18 mouse cellular contexts compared by ENCODE assay signal in genomic region chr5:21299076-21299755, GRCm38 (mm10).
DNase-seq lines count a peak whose midpoint lies in the region; ATAC-seq lines count a peak whose summit lies in the region.
"Had no signal": no experiment of that assay in that cellular context is flagged by ENCODE, and none has a peak within 500 bp of the region (broad histone marks: within the 10 kb centered on the region; RNA-seq: fewer than 3 reads in every experiment).

No protein-coding gene starts in this region.

- no peak overlapping the region for H3K4me3 ChIP-seq in forebrain, embryonic 16.5 days (replicated peaks; ENCODE audit: low read length)
- no peak overlapping the region for H3K4me3 ChIP-seq in forebrain, embryonic 10.5 days
- no peak overlapping the region for H3K4me3 ChIP-seq in hindbrain, embryonic 15.5 days
- no peak overlapping the region for H3K4me3 ChIP-seq in hindbrain, embryonic 11.5 days (ENCODE audit: low read depth, low read length)
- H3K4me3 ChIP-seq in embryonic facial prominence, embryonic 14.5 days (ENCODE audit: low read depth, low read length): no peak overlapping the region
- no peak overlapping the region for H3K4me3 ChIP-seq in neural tube, embryonic 15.5 days (replicated peaks)
- H3K4me3 ChIP-seq: kidney, embryonic 15.5 days; limb, embryonic 15.5 days; lung, embryonic 15.5 days had no signal

- WGBS in forebrain, embryonic 16.5 days: 63% methylated on average over 21 of the region's 21 CpGs
- 88% methylated on average over 21 of the region's 21 CpGs for WGBS in forebrain, embryonic 10.5 days
- 74% methylated on average over 21 of the region's 21 CpGs for WGBS in hindbrain, embryonic 15.5 days
- WGBS in hindbrain, embryonic 11.5 days: 83% methylated on average over 21 of the region's 21 CpGs
- 60% methylated on average over 21 of the region's 21 CpGs for WGBS in embryonic facial prominence, embryonic 14.5 days
- WGBS in neural tube, embryonic 15.5 days: 64% methylated on average over 21 of the region's 21 CpGs

- H3K36me3 ChIP-seq in forebrain, embryonic 16.5 days (ENCODE audit: control insufficient read depth, insufficient read depth): no peaks in the 10 kb centered on the region
- no peaks in the 10 kb centered on the region for H3K36me3 ChIP-seq in forebrain, embryonic 10.5 days (replicated peaks)
- H3K36me3 ChIP-seq in hindbrain, embryonic 15.5 days: no peaks in the 10 kb centered on the region
- no peaks in the 10 kb centered on the region for H3K36me3 ChIP-seq in hindbrain, embryonic 11.5 days (ENCODE audit: control insufficient read depth, insufficient read depth, low read length)
- H3K36me3 ChIP-seq in embryonic facial prominence, embryonic 14.5 days (ENCODE audit: control insufficient read depth, insufficient read depth, low read length): no peaks in the 10 kb centered on the region
- H3K36me3 ChIP-seq in neural tube, embryonic 15.5 days: no peaks in the 10 kb centered on the region
- H3K36me3 ChIP-seq: kidney, embryonic 15.5 days; limb, embryonic 15.5 days; lung, embryonic 15.5 days had no signal

- no peaks in the 10 kb centered on the region for H3K4me1 ChIP-seq in forebrain, embryonic 16.5 days (replicated peaks; ENCODE audit: control insufficient read depth, insufficient read depth, low read length)
- no peaks in the 10 kb centered on the region for H3K4me1 ChIP-seq in forebrain, embryonic 10.5 days
- H3K4me1 ChIP-seq in hindbrain, embryonic 15.5 days (replicated peaks): peaks cover 3% of the 10 kb centered on the region; the same call in 1 of the 2 replicates
- no peaks in the 10 kb centered on the region for H3K4me1 ChIP-seq in hindbrain, embryonic 11.5 days (replicated peaks; ENCODE audit: control insufficient read depth, insufficient read depth, low read length)
- H3K4me1 ChIP-seq in embryonic facial prominence, embryonic 14.5 days (ENCODE audit: control insufficient read depth, insufficient read depth, low read length): no peaks in the 10 kb centered on the region
- no peaks in the 10 kb centered on the region for H3K4me1 ChIP-seq in neural tube, embryonic 15.5 days
- H3K4me1 ChIP-seq: kidney, embryonic 15.5 days; limb, embryonic 15.5 days; lung, embryonic 15.5 days had no signal

- no peak overlapping the region for H3K9ac ChIP-seq in forebrain, embryonic 16.5 days (replicated peaks; ENCODE audit: low read depth, low read length)
- no peak overlapping the region for H3K9ac ChIP-seq in hindbrain, embryonic 15.5 days
- no peak overlapping the region for H3K9ac ChIP-seq in hindbrain, embryonic 11.5 days (ENCODE audit: low read depth, low read length)
- no peak overlapping the region for H3K9ac ChIP-seq in embryonic facial prominence, embryonic 14.5 days (ENCODE audit: low read depth, low read length)
- no peak overlapping the region for H3K9ac ChIP-seq in neural tube, embryonic 15.5 days (replicated peaks)
- H3K9ac ChIP-seq: kidney, embryonic 15.5 days; limb, embryonic 15.5 days; lung, embryonic 15.5 days had no signal

- DNase-seq in forebrain, embryonic 10.5 days (ENCODE audit: extremely low spot score, low spot score): no peak
- no peak for DNase-seq in hindbrain, embryonic 11.5 days (ENCODE audit: low spot score)
- peak; percentile 57 for DNase-seq in embryonic facial prominence, embryonic 14.5 days (ENCODE audit: low spot score)
- DNase-seq in urinary bladder, adult 18-20 months (ENCODE audit: low spot score in 2 of 2): no peak
- no peak for DNase-seq in right cerebral cortex, postnatal 25 days
- DNase-seq: B cell, adult 2 months; cerebellum, adult 9-10 months; heart, postnatal 14 days; layer of hippocampus, adult 9-11 months; right cerebral cortex, postnatal 4 days had no signal

- H3K4me2 ChIP-seq in forebrain, embryonic 16.5 days (ENCODE audit: low read length): no peak overlapping the region
- H3K4me2 ChIP-seq in hindbrain, embryonic 15.5 days: peak overlapping the region; percentile 26; the same call in 1 of the 2 replicates
- no peak overlapping the region for H3K4me2 ChIP-seq in hindbrain, embryonic 11.5 days (replicated peaks; ENCODE audit: low read depth, low read length)
- H3K4me2 ChIP-seq in embryonic facial prominence, embryonic 14.5 days (ENCODE audit: low read depth, low read length): no peak overlapping the region
- no peak overlapping the region for H3K4me2 ChIP-seq in neural tube, embryonic 15.5 days
- H3K4me2 ChIP-seq: kidney, embryonic 15.5 days; limb, embryonic 15.5 days; lung, embryonic 15.5 days; midbrain, embryonic 11.5 days had no signal

- H3K9me3 ChIP-seq in forebrain, embryonic 16.5 days (ENCODE audit: control insufficient read depth, low read length): no peaks in the 10 kb centered on the region
- no peaks in the 10 kb centered on the region for H3K9me3 ChIP-seq in forebrain, embryonic 10.5 days
- no peaks in the 10 kb centered on the region for H3K9me3 ChIP-seq in hindbrain, embryonic 15.5 days
- no peaks in the 10 kb centered on the region for H3K9me3 ChIP-seq in hindbrain, embryonic 11.5 days (ENCODE audit: control insufficient read depth, low read length)
- H3K9me3 ChIP-seq in embryonic facial prominence, embryonic 14.5 days (ENCODE audit: control insufficient read depth, low read length): no peaks in the 10 kb centered on the region
- H3K9me3 ChIP-seq in neural tube, embryonic 15.5 days (replicated peaks): no peaks in the 10 kb centered on the region
- H3K9me3 ChIP-seq: kidney, embryonic 15.5 days; limb, embryonic 15.5 days; lung, embryonic 15.5 days had no signal

- peak; percentile 58; the same call in 1 of the 2 replicates for ATAC-seq in forebrain, embryonic 16.5 days
- peak; percentile 61; the same call in 1 of the 2 replicates for ATAC-seq in hindbrain, embryonic 15.5 days (ENCODE audit: low FRiP score, low read depth)
- no peak for ATAC-seq in hindbrain, embryonic 11.5 days (ENCODE audit: low FRiP score)
- ATAC-seq in embryonic facial prominence, embryonic 14.5 days (ENCODE audit: low read depth): peak; percentile 89
- ATAC-seq in neural tube, embryonic 15.5 days (ENCODE audit: low FRiP score): peak; percentile 51; the same call in 1 of the 2 replicates
- ATAC-seq: activated CD4-positive, CD25-positive, alpha-beta regulatory T cell, adult 4 months had no signal

- H3K27ac ChIP-seq in forebrain, embryonic 16.5 days (ENCODE audit: low read length): no peak overlapping the region
- H3K27ac ChIP-seq in forebrain, embryonic 10.5 days: no peak overlapping the region
- no peak overlapping the region for H3K27ac ChIP-seq in hindbrain, embryonic 15.5 days (replicated peaks)
- no peak overlapping the region for H3K27ac ChIP-seq in hindbrain, embryonic 11.5 days (ENCODE audit: low read depth, low read length)
- no peak overlapping the region for H3K27ac ChIP-seq in embryonic facial prominence, embryonic 14.5 days (replicated peaks; ENCODE audit: low read depth, low read length)
- no peak overlapping the region for H3K27ac ChIP-seq in neural tube, embryonic 15.5 days (replicated peaks)
- H3K27ac ChIP-seq: kidney, embryonic 15.5 days; limb, embryonic 15.5 days; lung, embryonic 15.5 days had no signal

- no peaks in the 10 kb centered on the region for H3K27me3 ChIP-seq in forebrain, embryonic 16.5 days (replicated peaks; ENCODE audit: control insufficient read depth, insufficient read depth, low read length)
- no peaks in the 10 kb centered on the region for H3K27me3 ChIP-seq in forebrain, embryonic 10.5 days (ENCODE audit: poor library complexity, severe bottlenecking)
- no peaks in the 10 kb centered on the region for H3K27me3 ChIP-seq in hindbrain, embryonic 15.5 days
- H3K27me3 ChIP-seq in hindbrain, embryonic 11.5 days (ENCODE audit: control insufficient read depth, insufficient read depth, low read length): no peaks in the 10 kb centered on the region
- H3K27me3 ChIP-seq in embryonic facial prominence, embryonic 14.5 days (replicated peaks; ENCODE audit: control insufficient read depth, insufficient read depth, low read length): no peaks in the 10 kb centered on the region
- H3K27me3 ChIP-seq in neural tube, embryonic 15.5 days (replicated peaks): no peaks in the 10 kb centered on the region
- H3K27me3 ChIP-seq: kidney, embryonic 15.5 days; limb, embryonic 15.5 days; lung, embryonic 15.5 days had no signal
